Mouse (Mus musculus) hindlimb bud, embryonic 11.5 days (tissue): Measurements from ENCODE around the gene Gm28051.
A peak's percentile ranks its signal among the peaks of the same experiment; 100 is the strongest.

Experiments
- DNase-seq: peaks from one replicate; pipeline ENCODE4 v3.0.0-alpha.2; 2012; ENCODE audit warnings: low read depth, low spot score; ENCODE audit errors: extremely low spot score

The Gm28051 gene

GRCm38 (mm10) chr12:102743036-102743588 lies 14.5 kb downstream of the Gm28051 start:
- DNase-seq = no peak

GRCm38 (mm10) chr12:102742056-102742455 lies 15.5 kb downstream of the Gm28051 start:
- DNase-seq = no peak

- no peak for DNase-seq
These were observed 17.3 kb downstream of the Gm28051 start for GRCm38 (mm10) chr12:102740285-102740684.

- DNase-seq = no peak
These were observed 18.5 kb downstream of the Gm28051 start for GRCm38 (mm10) chr12:102739096-102739495.

GRCm38 (mm10) chr12:102733381-102733780 lies 24.2 kb downstream of the Gm28051 start:
- no peak for DNase-seq

- peak; percentile 69 for DNase-seq
These were observed 26.6 kb downstream of the Gm28051 start for GRCm38 (mm10) chr12:102730798-102731619.

- DNase-seq = peak; percentile 86
These were observed 27.4 kb downstream of the Gm28051 start for GRCm38 (mm10) chr12:102729855-102730797.

GRCm38 (mm10) chr12:102725761-102726175 lies 31.8 kb downstream of the Gm28051 start:
- DNase-seq = no peak

- no peak for DNase-seq
These were observed 32.4 kb downstream of the Gm28051 start for GRCm38 (mm10) chr12:102725146-102725545.

- DNase-seq = no peak
These were observed 33.7 kb downstream of the Gm28051 start for GRCm38 (mm10) chr12:102723861-102724260.

GRCm38 (mm10) chr12:102722966-102723365 lies 34.6 kb downstream of the Gm28051 start:
- no peak for DNase-seq

GRCm38 (mm10) chr12:102722451-102722850 lies 35.1 kb downstream of the Gm28051 start:
- no peak for DNase-seq

- no peak for DNase-seq
These were observed 37.8 kb downstream of the Gm28051 start for GRCm38 (mm10) chr12:102719552-102720315.

GRCm38 (mm10) chr12:102714654-102715395 lies 42.7 kb downstream of the Gm28051 start:
- no peak for DNase-seq

- no peak for DNase-seq
These were observed 43.4 kb downstream of the Gm28051 start for GRCm38 (mm10) chr12:102714116-102714515.

- DNase-seq = no peak
These were observed 44.3 kb downstream of the Gm28051 start for GRCm38 (mm10) chr12:102713153-102713865.

- no peak for DNase-seq
These were observed 46.7 kb downstream of the Gm28051 start for GRCm38 (mm10) chr12:102710851-102711375.

- no peak for DNase-seq
These were observed 47.7 kb downstream of the Gm28051 start for GRCm38 (mm10) chr12:102709896-102710295.

- no peak for DNase-seq
These were observed 49.3 kb downstream of the Gm28051 start for GRCm38 (mm10) chr12:102708220-102708619.
